Mouse (Mus musculus) skeletal muscle tissue, adult 2 months (tissue): ENCODE data around the gene Ripor2.

ENCODE experiments used
- DNase-seq: peaks from one replicate; pipeline ENCODE4 v3.0.0-alpha.2; 2012; ENCODE audit warnings: low read depth, low spot score

The Ripor2 gene

GRCm38 (mm10) chr13:24646324-24646723 lies 64.3 kb downstream of the Ripor2 start:
- no peak for DNase-seq

GRCm38 (mm10) chr13:24647444-24647843 lies 65.5 kb downstream of the Ripor2 start:
- DNase-seq: no peak

DNA sequence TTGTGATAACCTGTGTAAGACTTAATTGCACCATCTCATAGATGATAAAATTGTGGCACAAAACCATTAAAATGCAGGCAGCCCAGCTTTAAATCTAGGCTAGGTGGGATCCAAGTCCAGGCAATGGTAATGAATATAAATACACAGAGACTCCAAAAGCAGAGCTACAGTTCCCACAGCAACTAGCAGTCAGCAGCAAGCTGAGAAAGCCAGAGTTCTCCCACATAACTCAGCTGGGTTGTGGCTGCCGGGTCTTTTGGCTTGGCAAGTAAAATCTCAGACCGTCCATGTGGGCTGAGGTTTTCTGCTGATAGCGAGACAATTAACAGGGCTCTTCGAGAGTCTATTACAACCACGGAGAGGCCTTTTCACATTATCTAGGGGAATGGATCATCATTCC lies 66.0 kb downstream of the Ripor2 start:
- DNase-seq: no peak

DNA sequence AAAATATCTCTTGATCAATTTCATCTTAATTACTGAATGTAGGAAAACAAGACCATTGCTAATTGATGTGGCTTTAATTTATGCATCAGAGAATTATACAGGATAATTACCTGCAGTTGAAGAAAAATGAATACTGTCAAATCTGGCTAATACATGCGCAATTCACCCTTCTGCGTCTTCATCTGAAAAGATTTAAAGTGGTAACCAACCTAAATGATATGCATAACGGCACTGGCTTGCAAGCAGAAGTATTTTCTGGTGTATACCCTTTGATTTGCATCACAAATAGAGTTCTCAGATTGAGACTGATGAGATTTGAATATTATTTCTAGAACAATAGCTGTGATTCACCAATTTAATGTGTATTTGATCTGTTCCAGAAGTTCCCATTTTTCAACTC lies 66.7 kb downstream of the Ripor2 start:
- no peak for DNase-seq

DNA sequence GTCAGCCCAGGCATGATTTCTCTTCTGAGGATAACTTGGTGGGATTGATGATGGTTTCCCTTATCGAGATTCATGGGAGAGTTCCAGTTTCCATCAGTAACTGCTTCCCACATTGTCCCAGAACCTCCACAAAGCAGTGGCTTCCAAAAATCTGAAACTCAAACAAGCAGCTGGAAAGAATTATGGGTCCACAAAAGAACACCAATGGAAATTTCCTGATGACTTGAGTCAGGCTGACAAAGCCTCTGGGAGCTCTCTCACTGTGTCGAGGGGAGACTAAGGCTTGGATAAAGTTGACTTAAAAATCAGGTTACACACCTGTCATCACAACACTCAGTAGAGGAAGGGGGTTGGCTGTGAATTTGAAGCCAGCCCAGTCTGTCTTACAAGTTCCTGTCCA lies 67.1 kb downstream of the Ripor2 start:
- no peak for DNase-seq

DNA sequence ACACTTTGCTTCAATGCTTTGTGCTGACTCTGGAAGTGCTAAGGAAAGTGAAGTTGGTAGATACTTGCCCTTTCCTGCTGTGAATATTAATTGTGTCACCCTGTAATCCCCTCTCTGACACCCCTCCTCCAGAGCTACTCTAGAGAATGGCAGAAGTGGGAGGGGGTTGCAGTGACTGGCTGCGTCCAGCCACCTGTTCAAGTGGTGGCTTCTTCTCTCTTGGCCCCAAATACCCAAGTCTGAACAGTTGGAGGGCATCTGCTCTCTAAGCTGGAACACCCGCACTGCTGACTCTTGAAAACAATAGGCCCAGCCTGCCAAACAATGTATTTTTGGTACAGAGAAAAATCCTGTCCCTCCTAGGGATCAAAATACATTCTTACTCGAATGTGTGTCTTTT lies 69.0 kb downstream of the Ripor2 start:
- no peak for DNase-seq

- no peak for DNase-seq
Observed at GRCm38 (mm10) chr13:24654919-24655635, 73.1 kb downstream of the Ripor2 start.

GRCm38 (mm10) chr13:24656719-24657497 lies 74.9 kb downstream of the Ripor2 start:
- no peak for DNase-seq

DNA sequence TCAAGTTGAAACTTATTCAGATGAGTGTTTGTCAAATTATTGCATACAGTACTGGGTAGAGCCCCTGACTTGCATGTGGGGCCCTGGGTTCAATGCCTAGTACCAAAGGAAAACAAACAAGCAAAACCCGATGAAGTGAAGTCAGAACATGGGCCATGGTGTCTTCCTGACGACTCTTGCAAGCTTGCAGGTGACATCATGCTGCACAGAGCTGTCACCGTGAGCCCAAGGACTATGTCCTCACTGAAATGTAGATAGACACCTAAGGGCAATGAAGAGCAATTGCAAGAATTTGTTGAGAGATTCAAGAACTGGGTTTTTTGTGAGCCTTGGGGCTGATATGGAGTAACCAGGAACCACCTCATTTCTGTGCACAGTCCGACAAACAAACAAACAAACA lies 84.8 kb downstream of the Ripor2 start:
- no peak for DNase-seq

DNA sequence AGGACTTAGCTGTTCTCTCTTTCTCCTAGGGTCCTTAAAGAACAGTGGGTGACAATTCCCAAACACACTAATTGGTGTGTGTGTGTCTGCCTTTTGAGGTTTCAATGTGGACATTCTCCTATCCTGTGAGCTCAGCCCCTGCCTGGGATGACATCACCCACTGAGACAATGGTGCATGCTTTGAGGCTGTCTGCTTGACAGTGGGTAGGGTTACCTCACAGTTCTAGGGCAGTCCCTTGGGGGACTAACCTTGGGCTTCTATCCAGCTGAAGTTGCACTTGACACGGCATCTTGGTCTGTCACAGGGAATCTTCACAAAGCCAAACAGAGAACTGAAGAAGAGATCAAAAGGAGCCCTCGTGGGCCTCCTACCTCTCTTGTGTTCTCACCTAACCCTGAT lies 86.6 kb downstream of the Ripor2 start:
- DNase-seq: no peak

- DNase-seq: no peak
Observed at GRCm38 (mm10) chr13:24670676-24671075, 88.7 kb downstream of the Ripor2 start.

DNA sequence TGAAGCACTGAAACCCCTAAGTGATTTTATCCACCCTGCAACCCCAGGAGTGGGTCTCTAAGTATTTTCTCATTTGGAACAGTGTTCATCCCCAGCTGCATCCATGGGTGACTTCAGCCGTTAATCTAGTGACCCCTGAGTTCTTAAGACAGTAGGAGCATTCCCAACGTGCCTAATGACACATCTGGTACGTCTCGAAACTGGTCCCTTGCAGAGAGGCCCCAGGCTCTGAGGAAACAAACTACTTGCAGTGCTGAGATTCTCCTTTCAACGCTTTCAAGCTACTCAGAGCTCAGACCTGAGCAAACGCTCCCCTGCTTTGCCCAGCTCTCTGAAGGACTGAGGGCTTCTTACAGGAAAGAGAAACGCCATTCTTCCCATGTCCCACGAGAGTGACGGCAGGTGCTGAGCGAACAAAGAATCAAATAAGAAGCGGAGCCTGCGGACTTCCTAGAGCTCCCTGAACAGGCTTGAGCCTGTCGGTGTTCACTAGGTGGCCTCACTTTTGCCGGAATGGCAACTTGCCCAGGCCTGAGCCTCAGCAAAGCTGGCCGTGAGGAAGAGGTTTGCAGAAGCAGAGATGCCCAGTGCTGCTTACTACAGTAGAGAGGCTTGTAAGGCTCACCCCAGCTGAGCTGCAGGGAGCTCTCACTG lies 97.2 kb downstream of the Ripor2 start:
- DNase-seq: no peak

DNA sequence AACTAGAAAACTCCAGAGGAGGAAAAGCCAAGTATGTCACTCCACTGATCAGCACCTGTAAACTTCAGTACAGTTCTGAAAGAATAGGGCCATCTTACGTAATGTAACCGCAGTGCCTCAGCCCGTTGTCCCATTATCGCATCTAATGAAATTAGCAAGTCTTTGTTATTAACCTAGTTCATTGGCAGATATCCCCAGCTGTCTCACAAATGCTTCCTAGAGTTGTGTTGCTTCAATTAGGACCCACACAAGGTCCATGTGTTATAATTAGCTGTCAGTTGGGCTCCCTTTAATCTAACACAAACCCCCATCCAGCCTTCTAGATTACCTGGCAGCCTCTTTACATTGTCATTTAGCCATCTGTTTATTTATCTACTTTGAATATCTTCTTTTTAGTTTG lies 99.0 kb downstream of the Ripor2 start:
- no peak for DNase-seq

- DNase-seq: no peak
Observed at GRCm38 (mm10) chr13:24682346-24682745, 100.4 kb downstream of the Ripor2 start.

DNA sequence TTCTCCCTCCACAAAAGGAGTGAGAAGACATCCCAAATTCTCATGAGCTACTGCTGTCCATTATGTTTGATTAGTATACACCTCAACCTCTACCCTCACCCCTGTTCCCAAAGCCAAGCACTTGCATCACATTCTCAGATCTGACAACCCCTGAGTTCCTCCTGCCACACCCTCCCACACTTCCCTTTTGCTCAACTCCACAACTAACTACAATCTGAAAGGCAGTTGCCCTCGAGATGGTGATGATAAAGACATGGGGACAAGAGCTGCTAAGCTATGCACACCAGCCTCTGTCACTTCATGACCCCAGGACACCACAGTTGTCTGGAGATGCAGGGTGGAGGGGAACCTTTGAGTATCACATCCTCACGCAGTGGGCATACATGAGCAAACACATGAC lies 102.5 kb downstream of the Ripor2 start:
- no peak for DNase-seq

- no peak for DNase-seq
Observed at GRCm38 (mm10) chr13:24685846-24686245, 103.9 kb downstream of the Ripor2 start.

DNA sequence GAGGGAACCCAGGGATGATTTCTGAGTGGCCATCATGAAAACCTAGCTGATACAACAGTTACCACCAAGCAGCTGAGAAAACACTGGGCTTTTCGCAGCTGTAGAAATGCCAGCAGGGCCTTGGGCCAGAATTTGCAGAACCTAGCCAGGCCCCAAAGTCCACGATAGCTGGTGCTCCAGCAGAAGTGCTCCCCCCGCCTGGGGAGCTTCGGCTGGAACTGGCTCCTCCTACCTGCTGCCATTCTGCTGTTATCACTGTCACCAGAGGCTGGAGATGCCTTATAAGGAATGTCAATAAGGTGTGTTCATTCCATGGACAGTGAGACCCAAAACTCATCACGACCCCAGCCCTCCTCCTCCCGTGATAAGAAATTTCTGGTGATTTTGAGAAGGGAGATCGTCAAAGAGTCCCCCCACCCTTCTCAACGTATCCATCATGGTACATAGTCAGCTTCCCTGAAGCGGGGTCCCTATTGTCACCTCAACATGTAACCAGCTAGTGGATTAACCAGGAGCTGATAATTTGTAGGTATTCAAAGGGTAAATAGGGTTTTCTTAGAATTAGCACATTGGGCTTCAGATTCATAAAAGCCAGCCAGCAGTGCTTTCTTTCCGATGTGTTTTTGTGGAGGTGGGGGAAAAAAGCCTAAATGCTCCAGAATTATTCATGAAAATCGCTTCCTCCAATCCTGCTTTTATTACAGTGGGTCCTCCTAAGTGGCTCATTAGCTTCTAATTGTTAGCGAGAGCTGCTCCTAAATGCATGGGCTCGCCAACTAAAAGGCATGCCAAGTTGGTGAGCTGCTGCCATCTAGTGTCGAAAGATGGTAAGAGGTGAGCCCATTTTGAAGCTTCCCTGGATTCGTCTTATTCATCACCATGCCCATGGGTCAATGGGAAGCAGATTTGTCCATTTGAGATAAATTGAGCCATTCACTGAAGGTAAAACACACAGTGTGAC lies 105.0 kb downstream of the Ripor2 start:
- DNase-seq: peak; percentile 52

GRCm38 (mm10) chr13:24693312-24693711 lies 111.3 kb downstream of the Ripor2 start:
- DNase-seq: no peak

DNA sequence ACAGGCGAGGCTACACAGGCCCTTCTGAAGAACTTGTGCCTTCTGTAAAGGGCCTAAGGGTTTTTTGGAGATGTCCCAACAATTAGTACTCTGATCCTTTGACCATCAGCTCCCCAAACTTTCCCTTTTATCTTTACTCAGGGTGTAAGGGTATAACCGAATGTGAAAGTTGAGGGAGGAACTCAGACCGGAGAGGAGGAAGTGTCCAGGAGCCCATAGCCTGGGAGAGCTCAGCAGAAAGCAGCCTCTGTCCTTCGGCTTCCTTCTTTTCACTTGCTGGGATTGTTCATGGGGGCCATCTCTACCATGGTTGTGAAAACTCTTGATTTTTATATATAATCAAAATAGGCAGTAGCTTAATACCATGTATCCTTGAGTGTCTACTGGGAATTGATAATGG lies 116.8 kb downstream of the Ripor2 start:
- DNase-seq: no peak

DNA sequence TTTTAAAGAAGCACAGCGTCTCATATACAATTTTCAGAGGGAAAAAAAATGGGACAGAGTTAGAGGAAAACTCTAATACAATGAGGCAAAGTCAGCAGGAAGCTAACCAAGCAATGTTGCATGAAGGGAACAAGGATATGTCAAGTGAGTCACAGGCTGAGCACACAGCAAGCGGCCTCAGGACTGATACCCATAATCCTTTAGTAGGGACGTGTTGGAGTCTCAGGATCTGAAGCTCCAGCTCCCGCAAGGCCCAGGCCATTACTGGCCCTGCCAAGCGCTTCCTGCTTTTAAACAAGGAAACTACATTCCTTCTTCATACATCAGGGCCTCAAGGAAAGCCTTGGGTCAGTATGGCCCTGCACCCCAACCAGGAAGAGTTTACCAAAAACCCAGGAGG lies 120.1 kb downstream of the Ripor2 start:
- no peak for DNase-seq

- DNase-seq: no peak
Observed at GRCm38 (mm10) chr13:24709656-24710396, 127.8 kb downstream of the Ripor2 start.
